Mouse (Mus musculus) liver, embryonic 14.5 days (tissue): ENCODE data around the gene Chst14.

Experiments
- CTCF ChIP-seq: IDR thresholded peaks from 2 replicates; pipeline ENCODE4 v1.5.1; 2016; ENCODE audit warnings: antibody characterized with exemption, low read depth, control low read depth
- EP300 ChIP-seq: IDR thresholded peaks from 2 replicates; pipeline ENCODE4 v1.6.1; 2016; ENCODE audit warnings: antibody characterized with exemption, low read depth

DNA sequence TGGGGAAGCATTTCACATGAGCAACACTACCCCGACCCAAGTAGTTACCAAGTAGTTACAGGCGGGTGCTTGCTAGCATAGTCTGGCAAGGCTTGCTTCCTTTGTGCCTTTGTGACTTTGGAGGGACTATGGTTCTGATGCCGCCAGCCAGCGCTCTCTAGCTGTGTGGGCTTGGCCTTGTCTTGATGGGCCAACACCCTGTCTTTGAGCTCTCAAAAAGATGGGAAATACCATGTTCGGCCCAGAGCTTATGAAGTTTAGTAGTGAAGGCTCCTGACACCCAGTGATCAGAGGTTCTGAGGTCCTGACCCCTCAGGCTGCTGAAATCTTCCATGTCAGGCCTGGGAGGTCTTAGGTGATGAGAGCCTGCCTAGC is 20.2 kb upstream of the Chst14 start:
- TF ChIP-seq EP300 = no peak
- TF ChIP-seq CTCF = no peak
